Comparison of ENCODE assay signal across 10 mouse cellular contexts in genomic region chr1:191896806-191897552, GRCm38 (mm10). TPM values are rescaled to one million over a fixed set of nuclear protein-coding genes. Genes with fewer than 3 reads are reported as not detected.
DNase-seq lines count a peak whose midpoint lies in the region; ATAC-seq and TF ChIP-seq lines count a peak whose summit lies in the region.
"Had no signal": no experiment of that assay in that cellular context is flagged by ENCODE, and none has a peak within 500 bp of the region (broad histone marks: within the 10 kb centered on the region; RNA-seq: fewer than 3 reads in every experiment).

No protein-coding gene starts in this region.

- DNase-seq in urinary bladder, postnatal 14 days (ENCODE audit: low spot score), result peak; percentile 21
- DNase-seq in urinary bladder, adult 18-20 months (ENCODE audit: low spot score in 2 of 2), result no peak
- peak; percentile 39 to 77 for DNase-seq in heart, adult 18-20 months
- DNase-seq in kidney, postnatal 10 days, result peak; percentile 70
- DNase-seq in stomach, postnatal 0 days (ENCODE audit: low spot score), result no peak
- DNase-seq in frontal cortex, postnatal 14 days (ENCODE audit: low spot score in 2 of 2), result no peak
- no peak for DNase-seq in cerebellum, adult 11-12 months
- no peak for DNase-seq in liver
- DNase-seq: forebrain, postnatal 0 days had no signal

- H3K9ac ChIP-seq in stomach, postnatal 0 days (ENCODE audit: low read length), result no peak overlapping the region
- H3K9ac ChIP-seq: forebrain, postnatal 0 days; limb, embryonic 15.5 days had no signal

- no peak overlapping the region for H3K4me2 ChIP-seq in stomach, postnatal 0 days (replicated peaks; ENCODE audit: low read depth)
- H3K4me2 ChIP-seq: limb, embryonic 15.5 days had no signal

- 0 out of 2 replicates have a peak, but pooled peaks have one; percentile 18 for ATAC-seq in stomach, postnatal 0 days (ENCODE audit: low FRiP score, low TSS enrichment)
- ATAC-seq: forebrain, postnatal 0 days had no signal

- no peaks in the 10 kb centered on the region for H3K36me3 ChIP-seq in stomach, postnatal 0 days (ENCODE audit: control insufficient read depth, insufficient read depth, low read length)
- H3K36me3 ChIP-seq: limb, embryonic 15.5 days had no signal

- TF ChIP-seq CTCF in stomach, postnatal 0 days (IDR thresholded peaks at IDR 0.05; ENCODE audit: low read depth), result no peak

- no peaks in the 10 kb centered on the region for H3K27me3 ChIP-seq in stomach, postnatal 0 days (ENCODE audit: control insufficient read depth, insufficient read depth, low read length)
- H3K27me3 ChIP-seq: limb, embryonic 15.5 days had no signal

- 51% methylated on average over 12 of the region's 12 CpGs for WGBS in stomach, postnatal 0 days

- H3K9me3 ChIP-seq in stomach, postnatal 0 days (ENCODE audit: control insufficient read depth, low read length), result no peaks in the 10 kb centered on the region
- H3K9me3 ChIP-seq: limb, embryonic 15.5 days had no signal

- peak overlapping the region; percentile 5; the same call in 1 of the 2 replicates for H3K27ac ChIP-seq in stomach, postnatal 0 days (replicated peaks)

- TF ChIP-seq EP300 in stomach, postnatal 0 days (optimal IDR thresholded peaks at IDR 0.05), result no peak

- no peak overlapping the region for H3K4me3 ChIP-seq in stomach, postnatal 0 days (ENCODE audit: low read depth, low read length)
- H3K4me3 ChIP-seq: limb, embryonic 15.5 days had no signal

- H3K4me1 ChIP-seq in stomach, postnatal 0 days (replicated peaks; ENCODE audit: control insufficient read depth, insufficient read depth), result peaks cover 3% of the 10 kb centered on the region; the same call in 1 of the 2 replicates
- H3K4me1 ChIP-seq: limb, embryonic 15.5 days had no signal

RNA-seq across cellular contexts. Expression of gene Slc30a1, which starts 9.6 kb away (rescaled TPM):
- 10 to 100 TPM; 16.4 to 19.5 TPM for total RNA-seq in heart, adult 18-20 months (2021)
- polyA plus RNA-seq in stomach, postnatal 0 days (2015; fragmentation: Nextera tagmentation; extraction: Ambion mirVana), result 5.4 and 5.5 TPM in 2 replicates

Comparison
In these comparisons a context has a peak if more than half of its experiments do, and no peak if none do; other contexts are left out.
1. DNase-seq: peak in urinary bladder, postnatal 14 days (single experiment), heart, adult 18-20 months (2 of 2) and kidney, postnatal 10 days (single experiment); none in urinary bladder, adult 18-20 months (0 of 2), stomach, postnatal 0 days (single experiment), frontal cortex, postnatal 14 days (0 of 2), cerebellum, adult 11-12 months (single experiment) and liver (single experiment).